Mouse (Mus musculus) lung, postnatal 0 days (tissue): ENCODE results near the gene Ccn6.

Experiments used
- CTCF ChIP-seq: IDR thresholded peaks from 2 replicates; pipeline ENCODE4 v1.5.1; 2016; ENCODE audit warnings: antibody characterized with exemption, mild to moderate bottlenecking
- EP300 ChIP-seq: IDR thresholded peaks from 2 replicates; pipeline ENCODE4 v1.6.1; 2016; ENCODE audit warnings: antibody characterized with exemption, mild to moderate bottlenecking, control low read depth

DNA sequence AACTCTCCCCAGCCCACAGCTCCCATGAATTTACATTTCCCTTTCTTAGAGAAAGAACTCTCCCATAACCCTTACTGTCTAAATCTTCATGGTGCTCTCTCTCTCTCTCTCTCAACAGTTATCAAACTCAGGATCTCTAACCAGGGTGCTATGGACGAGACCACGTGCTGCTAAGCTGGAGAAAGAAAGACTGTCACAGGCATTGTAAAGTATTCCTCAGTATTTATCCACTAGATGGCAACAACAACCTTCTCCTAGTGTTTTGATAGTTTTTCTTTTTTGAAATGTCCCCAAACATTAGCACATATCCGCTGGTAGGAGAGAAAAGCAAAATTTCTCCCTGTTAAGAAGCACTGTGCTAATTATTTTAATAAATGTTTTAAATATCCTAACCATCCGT, 42.2 kb downstream of the Ccn6 start:
- TF ChIP-seq CTCF = peak; percentile 58
- TF ChIP-seq EP300 = no peak
